Mouse (Mus musculus) retina, postnatal 7 days (tissue): Measurements from ENCODE around the gene Cdk13.

Experiments used
- DNase-seq: peaks from one replicate; pipeline ENCODE4 v3.0.0-alpha.2; 2012; ENCODE audit warnings: low read depth, low spot score

The Cdk13 gene

GRCm38 (mm10) chr13:17762405-17762804 lies 42.5 kb downstream of the Cdk13 start:
- no peak for DNase-seq

DNA sequence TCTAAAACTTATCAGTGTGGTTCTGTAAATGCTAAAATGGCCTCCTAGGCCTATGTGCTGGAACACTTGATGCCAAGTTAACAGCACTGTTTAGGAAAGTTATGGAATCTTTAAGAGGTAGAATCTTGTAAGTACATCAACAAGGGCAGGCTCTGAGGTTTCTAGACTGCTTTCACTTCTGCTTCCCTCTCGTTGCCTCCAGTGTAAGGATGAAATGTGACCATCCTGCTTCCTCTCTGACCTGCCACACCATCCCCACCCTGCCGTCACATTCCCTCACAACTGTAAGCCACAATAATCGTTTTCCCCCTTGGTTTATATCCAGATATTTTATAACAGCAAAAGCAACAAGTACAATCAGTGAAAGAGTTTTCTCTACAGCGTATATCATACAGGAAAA lies 49.9 kb downstream of the Cdk13 start:
- DNase-seq = no peak

GRCm38 (mm10) chr13:17728798-17729197 lies 76.1 kb downstream of the Cdk13 start:
- DNase-seq = no peak

- DNase-seq = no peak
Observed at GRCm38 (mm10) chr13:17727922-17728321, 77.0 kb downstream of the Cdk13 start.

- no peak for DNase-seq
Observed at GRCm38 (mm10) chr13:17717357-17717756, 87.5 kb downstream of the Cdk13 start.

DNA sequence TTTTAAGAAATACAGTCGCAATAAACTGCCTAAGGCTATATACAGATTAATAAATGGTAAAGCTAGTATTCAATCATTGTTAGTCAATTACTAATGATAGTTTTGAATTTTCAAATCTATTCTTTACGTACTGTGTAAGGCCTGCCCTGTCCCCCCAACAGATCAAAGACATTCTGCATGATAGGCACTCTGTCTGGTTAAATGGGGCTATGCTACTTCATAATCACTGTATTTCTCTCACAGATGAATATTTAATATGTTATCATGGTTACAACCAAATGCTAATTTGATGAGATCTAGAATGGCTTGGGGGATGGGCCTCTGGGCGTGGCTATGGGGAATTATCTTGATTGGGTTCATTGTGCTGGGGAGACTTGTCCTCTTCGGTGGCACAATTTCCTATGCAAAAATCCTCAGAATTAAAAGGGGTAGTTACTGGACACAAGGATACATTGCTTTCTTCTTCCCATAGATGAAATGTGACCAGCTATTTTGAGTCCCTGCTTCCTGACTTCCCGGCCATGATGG lies 96.0 kb downstream of the Cdk13 start:
- no peak for DNase-seq

DNA sequence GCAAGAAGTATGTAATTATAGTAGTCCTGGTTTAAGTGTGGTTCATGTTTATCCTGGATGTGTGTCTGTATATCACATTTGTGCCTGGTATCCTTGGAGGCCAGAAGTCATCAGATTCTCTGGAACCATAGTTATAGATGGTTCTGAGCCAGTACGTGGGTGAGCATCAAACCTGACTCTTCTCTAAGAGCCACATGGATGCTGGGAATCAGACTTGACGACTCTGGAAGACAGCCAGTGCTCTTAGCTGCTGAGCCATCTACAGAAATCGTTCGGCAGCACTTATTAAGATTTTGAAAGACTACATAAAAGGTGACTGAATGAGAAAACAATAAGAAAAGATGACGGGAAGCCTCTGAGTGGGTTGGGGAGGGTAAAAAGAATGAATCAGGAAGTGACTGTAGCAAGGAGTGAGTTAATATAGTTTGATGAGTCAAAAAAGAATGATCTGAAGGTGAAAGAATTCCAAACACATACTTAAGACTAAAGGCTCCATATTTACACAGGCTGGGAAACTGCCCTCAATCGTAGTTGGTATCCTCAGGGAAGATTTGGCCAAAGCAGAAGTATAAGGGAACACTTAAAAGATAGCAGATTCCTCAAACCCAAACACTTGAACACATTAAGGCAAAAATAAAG lies 99.6 kb downstream of the Cdk13 start:
- no peak for DNase-seq

DNA sequence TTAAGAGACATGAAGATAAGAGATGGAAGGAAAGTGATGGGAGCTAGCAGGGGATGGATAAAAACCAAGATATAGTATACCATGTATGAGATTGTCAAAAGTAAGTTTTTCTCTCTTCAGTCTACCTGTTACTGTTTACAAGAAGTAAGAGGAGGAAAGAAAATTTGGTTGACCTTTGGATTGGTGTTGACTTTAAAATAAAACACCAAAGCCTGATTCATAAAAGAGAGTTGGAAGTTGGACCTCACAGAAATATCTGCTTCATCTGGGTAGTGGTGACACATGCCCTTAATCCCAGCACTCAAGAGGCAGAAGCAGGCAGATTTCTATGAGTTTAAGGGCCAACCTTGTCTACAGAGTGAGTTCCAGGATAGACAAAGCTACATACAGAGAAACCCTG lies 102.6 kb downstream of the Cdk13 start:
- no peak for DNase-seq

DNA sequence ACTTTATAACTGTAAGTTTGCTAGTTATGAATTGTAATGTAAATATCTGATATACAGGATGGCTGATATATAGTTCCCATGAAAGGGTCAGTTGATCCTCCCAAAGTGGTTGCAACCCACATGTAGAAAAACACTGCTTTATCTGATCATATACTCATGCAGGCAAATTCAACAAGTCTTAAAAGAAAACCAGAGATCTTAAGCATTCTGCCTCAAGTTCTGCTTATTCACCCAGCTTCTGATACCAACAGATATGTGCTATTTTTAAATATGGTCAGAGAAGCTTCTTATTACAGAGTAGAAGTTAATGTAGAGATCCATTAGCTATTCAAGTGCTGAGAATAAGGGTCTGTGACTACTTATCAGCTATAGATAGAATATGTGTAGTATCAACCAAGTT lies 103.6 kb downstream of the Cdk13 start:
- DNase-seq = no peak

DNA sequence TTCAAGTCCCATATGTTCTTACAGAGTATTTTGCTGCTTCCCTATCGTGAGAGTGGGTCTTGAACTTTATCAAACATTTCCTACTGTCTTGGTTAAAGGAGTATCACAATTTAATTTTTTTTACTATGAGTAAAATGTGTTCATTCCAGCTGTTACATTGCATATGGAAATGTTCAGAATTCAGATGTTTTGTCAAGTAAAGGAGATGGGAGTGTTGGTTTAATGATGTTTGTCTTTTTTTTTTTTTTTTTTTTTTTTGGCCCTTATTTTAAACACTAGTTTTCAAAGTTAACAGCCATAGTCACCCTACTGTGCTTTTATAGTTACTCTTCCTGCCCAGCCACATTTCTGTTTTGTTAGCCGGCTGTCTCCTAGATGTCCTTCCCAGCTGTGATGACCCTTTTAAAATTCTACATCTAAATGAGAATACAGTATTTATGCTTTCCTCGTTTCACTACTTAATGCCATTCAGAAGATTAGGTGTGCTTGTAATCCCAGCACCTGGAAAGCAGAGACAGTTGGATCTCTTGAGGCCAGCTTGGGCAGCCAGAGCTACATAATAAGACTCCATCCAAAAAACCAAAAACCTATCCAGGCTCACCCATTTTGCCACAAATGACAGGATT lies 104.7 kb downstream of the Cdk13 start:
- DNase-seq = no peak

DNA sequence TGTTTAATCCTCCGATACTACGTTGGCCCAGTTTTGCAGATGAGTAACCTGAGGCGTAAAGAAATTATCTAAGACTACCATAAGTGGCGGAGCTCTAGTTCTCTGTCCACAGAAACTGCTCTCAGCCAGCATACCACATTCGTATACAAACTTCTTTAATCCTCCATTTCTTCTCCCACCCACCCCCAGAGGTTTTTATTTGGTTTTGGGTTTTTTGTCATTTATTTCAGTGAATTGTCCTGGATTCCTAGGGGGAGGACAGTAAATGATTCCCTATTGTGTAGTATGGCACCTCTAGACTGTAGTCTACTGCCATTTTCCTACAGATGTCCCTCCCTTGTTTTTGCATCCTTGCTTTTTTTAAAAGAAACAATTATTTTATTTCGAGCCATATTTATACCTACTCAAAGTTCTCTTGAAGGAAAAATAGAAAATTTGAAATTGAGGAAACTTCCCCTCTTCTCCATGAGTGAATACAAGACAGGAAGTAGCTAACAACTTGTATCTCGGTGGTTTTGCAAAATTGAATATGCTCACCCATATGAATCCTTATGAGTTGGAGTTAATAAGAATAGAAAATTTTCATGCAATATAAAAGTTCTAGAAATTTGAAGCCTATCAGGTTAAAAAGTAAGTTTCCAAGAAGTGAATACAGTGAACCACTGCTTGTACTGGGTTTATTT lies 108.9 kb downstream of the Cdk13 start:
- DNase-seq = no peak

GRCm38 (mm10) chr13:17694911-17695699 lies 109.8 kb downstream of the Cdk13 start, which contains the start of the genes Mplkip and Sugct:
Mplkip (plus strand) TSS chr13:17695192.
Sugct (minus strand) TSS chr13:17695553.
- DNase-seq = peak; percentile 100

DNA sequence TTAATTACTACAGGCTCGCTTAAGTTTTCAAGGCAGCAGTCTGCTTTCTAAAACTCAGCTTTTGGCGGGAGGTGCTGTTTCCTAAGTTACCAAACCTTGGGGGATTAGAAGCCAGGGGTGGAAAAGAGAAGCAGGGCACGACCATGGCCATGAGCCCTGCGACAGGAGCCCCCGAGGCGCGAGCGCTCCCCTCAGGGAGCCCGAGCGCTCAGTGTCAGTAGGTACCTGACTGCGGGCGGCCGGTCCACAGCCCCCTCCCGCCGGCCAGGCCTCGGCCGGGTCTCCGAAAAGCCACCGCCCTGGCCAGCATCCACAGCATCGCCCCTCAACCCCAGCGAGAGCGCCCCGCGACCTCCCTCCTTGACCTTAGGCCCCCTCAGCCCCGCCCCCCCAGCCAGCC lies 110.5 kb downstream of the Cdk13 start:
- DNase-seq = peak; percentile 13

- DNase-seq = no peak
Observed at GRCm38 (mm10) chr13:17693816-17694215, 111.1 kb downstream of the Cdk13 start.

DNA sequence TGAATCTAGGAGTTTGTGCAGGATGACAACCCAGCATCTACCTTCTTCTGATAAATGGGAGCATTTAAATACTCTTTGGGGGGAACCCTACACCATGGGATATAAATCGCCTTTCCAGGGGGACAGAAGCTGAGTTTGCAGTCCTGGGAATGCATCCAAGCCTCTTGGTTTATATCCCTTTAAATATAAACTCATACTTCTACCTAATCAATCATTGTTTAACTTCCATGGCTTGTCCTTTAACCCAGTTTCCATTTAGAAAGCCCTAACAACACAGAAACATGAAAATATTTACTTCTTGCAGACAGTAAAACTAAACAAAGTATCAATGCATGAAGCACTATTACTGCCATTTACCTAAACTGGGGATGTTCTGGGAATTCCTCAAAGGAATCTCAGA lies 113.5 kb downstream of the Cdk13 start:
- no peak for DNase-seq

GRCm38 (mm10) chr13:17690686-17691085 lies 114.2 kb downstream of the Cdk13 start:
- no peak for DNase-seq

DNA sequence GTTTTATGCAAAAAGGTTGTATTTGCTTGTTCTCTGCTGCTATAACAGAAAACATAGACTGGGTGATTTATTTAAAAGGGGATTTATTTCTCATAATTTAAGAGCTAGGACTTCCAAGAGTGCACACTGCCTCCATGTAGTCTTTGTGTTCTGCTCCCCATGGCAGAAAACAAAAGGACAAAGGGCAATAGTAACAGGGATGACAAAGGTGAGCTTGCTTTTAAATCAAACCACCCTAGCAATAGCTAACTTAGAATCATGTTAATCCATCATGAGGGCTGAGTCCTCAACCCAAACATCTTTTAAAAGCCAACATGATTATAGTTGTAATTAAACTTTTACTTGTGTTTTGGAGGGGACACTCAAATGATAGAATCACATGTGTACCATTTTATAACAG lies 115.4 kb downstream of the Cdk13 start:
- no peak for DNase-seq

DNA sequence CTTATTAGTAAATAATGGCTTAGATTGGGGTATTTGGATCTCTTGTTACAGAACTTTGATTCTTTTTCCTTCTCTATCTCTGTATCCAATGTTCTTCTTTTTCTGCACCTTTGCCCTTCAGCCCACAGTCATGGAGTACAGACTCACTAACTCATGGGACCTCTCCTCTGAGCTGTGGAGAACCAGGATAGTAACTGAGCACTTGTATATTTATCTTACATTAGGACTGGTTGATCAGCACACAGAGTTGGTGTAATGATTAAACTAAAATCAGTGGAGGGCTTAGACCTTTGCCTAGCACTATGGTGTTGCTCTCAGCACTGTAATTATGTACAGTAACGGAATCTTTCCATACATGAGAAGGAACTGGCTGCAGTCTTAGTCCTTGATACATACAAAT lies 133.8 kb downstream of the Cdk13 start:
- DNase-seq = no peak

- DNase-seq = no peak
Observed at GRCm38 (mm10) chr13:17667380-17667779, 137.5 kb downstream of the Cdk13 start.
